Mouse (Mus musculus): ENCODE data around the gene Hist2h2aa2. TPM values are rescaled to one million over a fixed set of nuclear protein-coding genes. Genes with fewer than 3 reads are reported as not detected.
"Not testable (repeated sequence)": the region's sequence is repeated elsewhere in the genome, so short reads cannot be mapped to it uniquely, and the experiment has no call there.

Gene Hist2h2aa2
- polyA plus RNA-seq, 1 experiment from 2014 or later: 45.5 TPM

DNA sequence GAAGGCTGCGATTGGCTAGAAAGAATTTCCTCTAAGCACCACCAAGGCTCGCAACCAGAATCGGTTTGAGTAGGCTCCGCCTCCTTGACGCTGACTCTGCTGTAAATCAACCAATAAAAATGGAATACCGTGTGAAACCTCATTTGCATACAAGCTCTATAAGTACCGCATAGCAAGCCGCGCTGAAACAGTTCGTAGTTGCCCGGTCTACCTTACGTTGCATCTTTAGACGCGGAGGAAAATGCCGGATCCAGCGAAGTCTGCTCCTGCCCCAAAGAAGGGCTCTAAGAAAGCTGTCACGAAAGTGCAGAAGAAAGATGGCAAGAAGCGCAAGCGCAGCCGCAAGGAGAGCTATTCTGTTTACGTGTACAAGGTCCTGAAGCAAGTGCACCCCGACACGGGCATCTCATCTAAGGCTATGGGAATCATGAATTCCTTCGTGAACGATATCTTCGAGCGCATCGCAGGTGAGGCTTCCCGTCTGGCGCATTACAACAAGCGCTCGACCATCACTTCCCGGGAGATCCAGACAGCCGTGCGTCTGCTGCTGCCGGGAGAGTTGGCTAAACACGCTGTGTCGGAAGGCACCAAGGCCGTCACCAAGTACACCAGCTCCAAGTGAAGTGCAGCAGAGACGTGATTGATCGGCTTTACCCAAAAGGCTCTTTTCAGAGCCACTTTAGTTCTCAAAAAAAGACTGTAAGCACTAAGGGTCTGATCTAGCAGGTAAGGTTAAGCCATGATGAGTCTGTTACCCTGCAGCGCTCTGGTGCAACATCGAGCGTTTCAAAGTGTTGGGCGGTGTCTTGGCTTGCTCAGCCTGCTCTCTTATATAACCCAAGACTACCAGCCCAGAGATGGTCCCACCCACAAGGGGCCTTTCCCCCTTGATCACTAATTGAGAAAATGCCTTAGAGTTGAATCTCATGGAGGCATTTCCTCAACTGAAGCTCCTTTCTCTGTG, 29.7 kb upstream of the Hist2h2aa2 start, which contains the start of gene Hist2h2bb:
TSS of gene Hist2h2bb (plus strand) at position 242 of the 964 bp plus-strand sequence.
- DNase-seq (ENCODE audit: low spot score) (peak; percentile 98), ATAC-seq (replicated peaks; ENCODE audit: low FRiP score, low TSS enrichment, low read depth) (peak; percentile 95)
- Histone ChIP-seq H3K4me2 (ENCODE audit: low read length) (peak within 1 kb of the TSS; percentile 90), H3K4me3 (ENCODE audit: low read depth, low read length) (peak within 1 kb of the TSS; percentile 58), H3K4me1 (replicated peaks; ENCODE audit: control insufficient read depth, insufficient read depth, low read length) (peaks cover 10% of the 10 kb centered on the region), H3K9ac (ENCODE audit: low read length) (peak within 1 kb of the TSS; percentile 82), H3K27me3 (replicated peaks; ENCODE audit: control insufficient read depth, insufficient read depth, low read length) (no peaks in the 10 kb centered on the region), H3K9me3 (ENCODE audit: control insufficient read depth, low read length) (no peaks in the 10 kb centered on the region), H3K27ac (ENCODE audit: low read depth) (peak within 1 kb of the TSS; percentile 98), H3K36me3 (ENCODE audit: control insufficient read depth, insufficient read depth, low read length) (no peaks in the 10 kb centered on the region)
- WGBS: under 1% methylated on average over 45 of the region's 45 CpGs

DNA sequence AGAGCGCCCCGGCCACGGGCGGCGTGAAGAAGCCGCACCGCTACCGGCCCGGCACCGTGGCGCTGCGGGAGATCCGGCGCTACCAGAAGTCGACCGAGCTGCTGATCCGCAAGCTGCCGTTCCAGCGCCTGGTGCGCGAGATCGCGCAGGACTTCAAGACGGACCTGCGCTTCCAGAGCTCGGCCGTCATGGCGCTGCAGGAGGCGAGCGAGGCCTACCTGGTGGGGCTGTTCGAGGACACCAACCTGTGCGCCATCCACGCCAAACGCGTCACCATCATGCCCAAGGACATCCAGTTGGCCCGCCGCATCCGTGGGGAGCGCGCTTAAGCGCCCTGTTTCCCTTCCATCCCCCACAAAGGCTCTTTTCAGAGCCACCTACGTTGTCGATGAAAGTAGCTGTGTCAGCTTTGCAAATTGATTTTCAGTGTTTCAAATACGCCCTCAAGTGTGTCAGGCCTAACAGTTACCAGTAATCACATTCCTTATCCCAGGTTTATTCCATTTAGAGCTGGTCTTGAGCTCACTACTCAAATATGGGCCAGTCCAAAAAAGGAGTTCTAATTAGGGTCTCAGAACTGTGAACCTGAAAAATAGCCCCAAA, 28.8 kb upstream of the Hist2h2aa2 start:
- peaks cover 19% of the 10 kb centered on the region for H3K4me1 ChIP-seq (replicated peaks; ENCODE audit: control insufficient read depth, insufficient read depth, low read length)
- WGBS: 0% methylated on average over 9 of the region's 44 CpGs
- not testable (repeated sequence) for H3K27me3 ChIP-seq (replicated peaks; ENCODE audit: control insufficient read depth, insufficient read depth, low read length); H3K36me3 ChIP-seq (ENCODE audit: control insufficient read depth, insufficient read depth, low read length); H3K9me3 ChIP-seq (ENCODE audit: control insufficient read depth, low read length)
- peak overlapping the region; percentile 58 for H3K4me3 ChIP-seq (ENCODE audit: low read depth, low read length)
- peak overlapping the region; percentile 98 for H3K27ac ChIP-seq (ENCODE audit: low read depth)
- DNase-seq (ENCODE audit: low spot score): peak; percentile 72
- ATAC-seq (replicated peaks; ENCODE audit: low FRiP score, low TSS enrichment, low read depth): peak; percentile 46; the same call in 1 of the 2 replicates
- H3K9ac ChIP-seq (ENCODE audit: low read length): peak overlapping the region; percentile 82
- peak overlapping the region; percentile 90 for H3K4me2 ChIP-seq (ENCODE audit: low read length)

GRCm38 (mm10) chr3:96268051-96268775, 28.1 kb upstream of the Hist2h2aa2 start, which contains the start of gene Hist2h3b:
Gene Hist2h3b, plus strand, starts transcription at chr3:96268654.
- peak within 1 kb of the TSS; percentile 90 for H3K4me2 ChIP-seq (ENCODE audit: low read length)
- peak; percentile 56; the same call in 1 of the 2 replicates for ATAC-seq (replicated peaks; ENCODE audit: low FRiP score, low TSS enrichment, low read depth)
- no peaks in the 10 kb centered on the region for H3K27me3 ChIP-seq (replicated peaks; ENCODE audit: control insufficient read depth, insufficient read depth, low read length)
- H3K27ac ChIP-seq (ENCODE audit: low read depth): peak within 1 kb of the TSS; percentile 98
- 20% methylated on average over 27 of the region's 30 CpGs for WGBS
- H3K4me3 ChIP-seq (ENCODE audit: low read depth, low read length): peak within 1 kb of the TSS; percentile 58
- peak; percentile 89 for DNase-seq (ENCODE audit: low spot score)
- peak within 1 kb of the TSS; percentile 82 for H3K9ac ChIP-seq (ENCODE audit: low read length)
- no peaks in the 10 kb centered on the region for H3K36me3 ChIP-seq (ENCODE audit: control insufficient read depth, insufficient read depth, low read length)
- H3K9me3 ChIP-seq (ENCODE audit: control insufficient read depth, low read length): no peaks in the 10 kb centered on the region
- H3K4me1 ChIP-seq (replicated peaks; ENCODE audit: control insufficient read depth, insufficient read depth, low read length): peaks cover 21% of the 10 kb centered on the region

DNA sequence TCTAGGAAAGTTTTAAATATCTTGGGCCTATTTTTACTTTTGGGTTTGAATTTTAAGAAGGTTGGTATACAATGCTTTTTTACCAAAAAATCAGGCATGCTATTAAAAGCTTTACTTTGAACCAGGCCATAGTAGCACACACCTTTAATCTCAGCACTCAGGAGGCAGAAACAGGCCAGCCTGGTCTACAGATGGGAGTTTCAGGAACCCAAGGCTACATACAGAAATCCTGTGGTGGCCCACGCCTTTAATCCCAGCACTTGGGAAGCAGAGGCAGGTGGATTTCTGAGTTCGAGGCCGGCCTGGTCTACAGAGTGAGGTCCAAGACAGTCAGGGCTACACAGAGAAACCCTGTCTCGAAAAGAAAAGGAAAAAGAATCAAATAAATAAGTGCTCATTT, 27.5 kb upstream of the Hist2h2aa2 start:
- peak overlapping the region; percentile 93 for H3K27ac ChIP-seq (ENCODE audit: low read depth)
- H3K4me2 ChIP-seq (ENCODE audit: low read length): peak overlapping the region; percentile 53
- 78% methylated on average over 4 of the region's 4 CpGs for WGBS
- H3K9me3 ChIP-seq (ENCODE audit: control insufficient read depth, low read length): no peaks in the 10 kb centered on the region
- 0 out of 2 replicates have a peak overlapping the region, but pooled peaks have one; percentile 38 for H3K4me3 ChIP-seq (ENCODE audit: low read depth, low read length)
- no peak for ATAC-seq (replicated peaks; ENCODE audit: low FRiP score, low TSS enrichment, low read depth)
- peaks cover 21% of the 10 kb centered on the region for H3K4me1 ChIP-seq (replicated peaks; ENCODE audit: control insufficient read depth, insufficient read depth, low read length)
- no peaks in the 10 kb centered on the region for H3K27me3 ChIP-seq (replicated peaks; ENCODE audit: control insufficient read depth, insufficient read depth, low read length)
- peak overlapping the region; percentile 48; the same call in 1 of the 2 replicates for H3K9ac ChIP-seq (ENCODE audit: low read length)
- no peak for DNase-seq (ENCODE audit: low spot score)
- no peaks in the 10 kb centered on the region for H3K36me3 ChIP-seq (ENCODE audit: control insufficient read depth, insufficient read depth, low read length)

DNA sequence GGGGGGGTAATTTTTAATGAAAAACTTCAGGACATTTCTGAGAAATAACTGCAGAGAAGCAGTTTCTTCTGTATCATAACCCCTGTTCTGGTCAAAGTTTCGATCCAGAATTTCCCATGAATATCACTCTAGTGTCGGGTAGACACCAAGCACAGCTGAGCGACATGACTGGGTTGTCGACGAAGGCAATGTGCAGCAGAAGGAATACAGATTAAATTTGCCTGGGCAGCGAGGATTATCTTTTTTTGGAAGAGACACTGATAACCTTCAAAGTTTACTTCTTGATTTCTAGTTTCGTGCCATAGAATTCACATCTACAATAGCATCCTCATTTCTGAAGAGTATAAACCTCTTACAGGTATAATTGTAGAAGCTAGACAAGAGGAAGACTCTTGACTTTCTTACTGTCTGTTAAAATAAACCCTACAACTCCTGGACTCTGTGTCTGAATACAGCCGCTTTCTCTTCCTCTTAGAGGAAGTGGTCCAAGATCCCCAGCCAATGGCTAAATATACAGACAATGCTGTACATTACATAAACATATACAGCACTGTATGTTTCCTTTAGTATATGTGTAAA, 26.1 kb upstream of the Hist2h2aa2 start:
- DNase-seq (ENCODE audit: low spot score) (no peak), ATAC-seq (replicated peaks; ENCODE audit: low FRiP score, low TSS enrichment, low read depth) (no peak)
- no peak overlapping the region for H3K9ac ChIP-seq (ENCODE audit: low read length)
- H3K27ac ChIP-seq (ENCODE audit: low read depth): no peak overlapping the region
- no peak overlapping the region for H3K4me3 ChIP-seq (ENCODE audit: low read depth, low read length)
- H3K27me3 ChIP-seq (replicated peaks; ENCODE audit: control insufficient read depth, insufficient read depth, low read length): no peaks in the 10 kb centered on the region
- H3K9me3 ChIP-seq (ENCODE audit: control insufficient read depth, low read length): no peaks in the 10 kb centered on the region
- H3K36me3 ChIP-seq (ENCODE audit: control insufficient read depth, insufficient read depth, low read length): no peaks in the 10 kb centered on the region
- H3K4me1 ChIP-seq (replicated peaks; ENCODE audit: control insufficient read depth, insufficient read depth, low read length): peaks cover 31% of the 10 kb centered on the region
- no peak overlapping the region for H3K4me2 ChIP-seq (ENCODE audit: low read length)
- 90% methylated on average over 8 of the region's 8 CpGs for WGBS

DNA sequence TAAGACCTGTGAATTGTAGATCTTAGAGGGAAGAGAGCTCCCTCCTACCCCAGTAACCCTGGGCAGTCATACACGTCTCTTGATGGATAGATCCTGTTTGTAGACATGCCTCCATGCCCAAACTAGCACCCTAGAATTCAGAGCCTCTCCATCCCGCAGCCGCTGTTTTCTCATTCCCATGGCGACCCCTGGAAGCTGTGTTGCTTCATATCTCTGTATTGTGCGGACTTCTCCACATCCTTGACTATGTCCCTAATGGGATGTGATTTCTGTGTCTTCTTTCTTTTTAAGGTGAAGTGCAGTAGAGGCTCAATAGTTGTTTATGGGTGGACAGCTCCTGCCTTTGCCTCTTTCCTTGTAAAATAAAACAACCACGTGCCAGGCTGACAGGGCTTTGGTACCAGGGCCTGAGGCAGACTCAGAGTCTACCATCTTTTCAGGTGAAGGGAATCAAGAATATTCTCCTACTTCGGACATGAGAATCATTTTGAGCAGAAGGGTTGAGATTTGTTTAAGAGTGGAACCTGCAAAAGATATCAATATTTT, 24.4 kb upstream of the Hist2h2aa2 start:
- DNase-seq (ENCODE audit: low spot score) (no peak), ATAC-seq (replicated peaks; ENCODE audit: low FRiP score, low TSS enrichment, low read depth) (no peak)
- no peaks in the 10 kb centered on the region for H3K36me3 ChIP-seq (ENCODE audit: control insufficient read depth, insufficient read depth, low read length)
- 70% methylated on average over 7 of the region's 7 CpGs for WGBS
- peak overlapping the region; percentile 85 for H3K9ac ChIP-seq (ENCODE audit: low read length)
- H3K4me1 ChIP-seq (replicated peaks; ENCODE audit: control insufficient read depth, insufficient read depth, low read length): peaks cover 28% of the 10 kb centered on the region
- no peaks in the 10 kb centered on the region for H3K27me3 ChIP-seq (replicated peaks; ENCODE audit: control insufficient read depth, insufficient read depth, low read length)
- H3K4me3 ChIP-seq (ENCODE audit: low read depth, low read length): peak overlapping the region; percentile 63
- peak overlapping the region; percentile 68 for H3K4me2 ChIP-seq (ENCODE audit: low read length)
- H3K9me3 ChIP-seq (ENCODE audit: control insufficient read depth, low read length): no peaks in the 10 kb centered on the region
- H3K27ac ChIP-seq (ENCODE audit: low read depth): peak overlapping the region; percentile 96

GRCm38 (mm10) chr3:96263558-96264403, 23.7 kb upstream of the Hist2h2aa2 start:
- ATAC-seq (replicated peaks; ENCODE audit: low FRiP score, low TSS enrichment, low read depth) (peak; percentile 9; the same call in 1 of the 2 replicates), DNase-seq (ENCODE audit: low spot score) (peak; percentile 89)
- H3K27me3 ChIP-seq (replicated peaks; ENCODE audit: control insufficient read depth, insufficient read depth, low read length): no peaks in the 10 kb centered on the region
- H3K9ac ChIP-seq (ENCODE audit: low read length): peak overlapping the region; percentile 85
- H3K4me2 ChIP-seq (ENCODE audit: low read length): peak overlapping the region; percentile 68
- no peaks in the 10 kb centered on the region for H3K9me3 ChIP-seq (ENCODE audit: control insufficient read depth, low read length)
- H3K27ac ChIP-seq (ENCODE audit: low read depth): peak overlapping the region; percentile 96
- H3K36me3 ChIP-seq (ENCODE audit: control insufficient read depth, insufficient read depth, low read length): no peaks in the 10 kb centered on the region
- 6% methylated on average over 27 of the region's 27 CpGs for WGBS
- H3K4me3 ChIP-seq (ENCODE audit: low read depth, low read length): peak overlapping the region; percentile 63
- H3K4me1 ChIP-seq (replicated peaks; ENCODE audit: control insufficient read depth, insufficient read depth, low read length): peaks cover 28% of the 10 kb centered on the region
